Mouse (Mus musculus) gastrocnemius, adult 8-10 months (tissue): ENCODE results near the gene Tusc2. TPM values are rescaled to one million over a fixed set of nuclear protein-coding genes. Genes with fewer than 3 reads are reported as not detected.

Experiments
- DNase-seq, 2 experiments: peaks; one replicate each; pipeline ENCODE4 v3.0.0; 2022; ENCODE audit warnings: low spot score in 2 of 2
- total RNA-seq, 4 experiments: library from RNA; stranded (reverse); gene quantifications; 2 replicates each; pipeline ENCODE4 v1.2.4; 2022

Tusc2 gene
- total RNA-seq, 4 experiments from 2014 or later = 44.6 to 54.5 (median 46.9) TPM

- peak; percentile 96 to 97 for DNase-seq
Measured at GRCm38 (mm10) chr9:107586974-107587832, 24.1 kb downstream of the Tusc2 start, which contains the start of gene Ifrd2. Gene Ifrd2, plus strand, starts transcription at chr9:107587642.

GRCm38 (mm10) chr9:107587833-107588639 is 25.0 kb downstream of the Tusc2 start:
- DNase-seq = peak in 1 of 2 experiments; percentile 55

GRCm38 (mm10) chr9:107590058-107590772 is 27.2 kb downstream of the Tusc2 start:
- DNase-seq = peak; percentile 57 to 79

GRCm38 (mm10) chr9:107590773-107591060 is 27.7 kb downstream of the Tusc2 start:
- no peak for DNase-seq

GRCm38 (mm10) chr9:107593101-107593976 is 30.3 kb downstream of the Tusc2 start:
- peak; percentile 60 to 77 for DNase-seq

- DNase-seq = no peak
Measured at GRCm38 (mm10) chr9:107594281-107595062, 31.4 kb downstream of the Tusc2 start.

GRCm38 (mm10) chr9:107596619-107597569 is 33.8 kb downstream of the Tusc2 start:
- peak; percentile 74 to 83 for DNase-seq

GRCm38 (mm10) chr9:107598385-107598784 is 35.3 kb downstream of the Tusc2 start:
- DNase-seq = no peak

- no peak for DNase-seq
Measured at GRCm38 (mm10) chr9:107599433-107599832, 36.4 kb downstream of the Tusc2 start.

GRCm38 (mm10) chr9:107599842-107600241 is 36.8 kb downstream of the Tusc2 start:
- DNase-seq = no peak

GRCm38 (mm10) chr9:107600745-107601144 is 37.7 kb downstream of the Tusc2 start:
- no peak for DNase-seq

- no peak for DNase-seq
Measured at GRCm38 (mm10) chr9:107601275-107601674, 38.2 kb downstream of the Tusc2 start.

GRCm38 (mm10) chr9:107602068-107602648 is 39.1 kb downstream of the Tusc2 start:
- peak; percentile 87 to 88 for DNase-seq

- no peak for DNase-seq
Measured at GRCm38 (mm10) chr9:107603251-107603650, 40.2 kb downstream of the Tusc2 start.

GRCm38 (mm10) chr9:107605041-107605661 is 42.1 kb downstream of the Tusc2 start:
- no peak for DNase-seq

GRCm38 (mm10) chr9:107606591-107606990 is 43.5 kb downstream of the Tusc2 start:
- no peak for DNase-seq

- DNase-seq = no peak
Measured at GRCm38 (mm10) chr9:107607036-107607435, 44.0 kb downstream of the Tusc2 start.
